Mouse (Mus musculus) embryonic facial prominence, embryonic 10.5 days (tissue): Measurements from ENCODE around the gene Arap1. TPM values are rescaled to one million over a fixed set of nuclear protein-coding genes. Genes with fewer than 3 reads are reported as not detected.

Experiments
- DNase-seq: peaks from one replicate; pipeline ENCODE4 v3.0.0-alpha.2; 2017; ENCODE audit warnings: low spot score
- H3K27ac ChIP-seq: fragments of 300-500 bp; sonication (generic); replicated peaks from 2 replicates; pipeline ENCODE4 v1.5.1; 2016; ENCODE audit warnings: mild to moderate bottlenecking
- H3K27me3 ChIP-seq: fragments of 300-500 bp; sonication (generic); replicated peaks from 2 replicates; pipeline ENCODE4 v1.6.1; 2016; ENCODE audit warnings: low read depth, mild to moderate bottlenecking; ENCODE audit not compliant: poor library complexity, severe bottlenecking
- H3K36me3 ChIP-seq: fragments of 300-500 bp; sonication (generic); replicated peaks from 2 replicates; pipeline ENCODE4 v1.6.1; 2016; ENCODE audit warnings: mild to moderate bottlenecking, moderate library complexity
- H3K4me1 ChIP-seq: fragments of 300-500 bp; sonication (generic); 2 replicates; pipeline ENCODE4 v1.6.1; 2016
- H3K4me3 ChIP-seq: fragments of 300-500 bp; sonication (generic); 2 replicates; pipeline ENCODE4 v1.5.1; 2016; ENCODE audit warnings: mild to moderate bottlenecking, moderate library complexity
- H3K9me3 ChIP-seq: fragments of 300-500 bp; sonication (generic); 2 replicates; pipeline ENCODE4 v1.6.1; 2016; ENCODE audit warnings: mild to moderate bottlenecking
- WGBS: fragments of 180-500 bp; shearing (Covaris S2); methylation state at CpG from one replicate; pipeline ENCODE4 v1.1.7; 2016; 5-methylcytosine and 5-hydroxymethylcytosine counted together
- polyA plus RNA-seq: library from polyadenylated mRNA; unstranded; fragments of >200 nt; fragmentation: Nextera tagmentation; extraction: Ambion mirVana; gene quantifications from 2 replicates; pipeline ENCODE4 v1.2.1, GENCODE M21; 2016

Arap1 gene
- polyA plus RNA-seq, 1 experiment from 2014 or later, result 15.4 TPM

DNA sequence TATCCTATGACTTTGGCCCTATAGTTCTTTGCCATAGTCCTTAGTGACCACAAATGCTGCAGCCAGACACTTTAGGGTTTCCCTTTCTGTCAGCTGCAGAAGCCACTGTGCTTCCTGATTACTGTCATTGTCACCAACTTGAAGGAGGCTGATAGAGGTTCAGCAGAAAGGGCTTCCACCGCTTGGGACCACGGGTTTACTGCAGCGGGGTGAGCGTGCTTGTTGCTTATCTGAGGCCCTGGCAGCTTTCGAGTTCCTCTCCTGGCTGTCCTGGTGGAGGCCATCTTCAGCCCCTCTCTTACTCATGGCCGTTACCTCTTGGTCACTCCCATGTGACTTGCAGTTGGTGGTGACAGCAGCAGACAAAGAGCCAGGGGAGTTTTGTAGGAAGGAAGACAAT lies 41.4 kb downstream of the Arap1 start:
- 84% methylated on average over 6 of the region's 6 CpGs for WGBS
- H3K27ac ChIP-seq, result no peak overlapping the region

DNA sequence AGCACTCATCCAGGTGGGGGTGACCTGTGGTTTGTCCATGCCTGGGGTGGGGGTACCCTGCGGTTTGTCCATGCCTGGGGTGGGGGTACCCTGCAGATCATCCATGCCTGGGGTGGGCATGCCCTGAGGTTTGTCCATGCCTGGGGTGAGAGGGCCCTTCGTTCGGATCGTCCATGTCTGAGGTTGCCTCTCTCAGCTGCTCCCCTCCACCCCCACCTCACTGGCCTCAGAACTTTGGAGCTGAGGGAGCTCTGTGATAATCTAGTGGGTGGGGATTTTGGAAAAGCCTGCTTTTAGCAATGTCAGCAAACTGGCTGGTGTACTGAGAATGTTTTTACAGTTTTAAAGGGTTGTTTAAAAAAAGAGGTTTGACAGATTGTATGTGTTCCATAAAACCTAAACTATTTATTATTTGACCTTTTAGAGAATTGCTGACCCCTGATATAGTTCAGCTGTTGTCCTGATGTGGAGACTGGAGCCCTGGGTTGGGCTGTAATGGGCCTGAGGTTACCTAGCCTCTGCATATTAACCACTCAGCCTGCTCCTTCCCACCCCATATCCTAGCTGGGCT lies 44.1 kb downstream of the Arap1 start:
- peaks cover 41% of the 10 kb centered on the region for H3K4me1 ChIP-seq
- H3K27ac ChIP-seq, result peak overlapping the region; percentile 80
- no peaks in the 10 kb centered on the region for H3K27me3 ChIP-seq
- no peak overlapping the region for H3K4me3 ChIP-seq
- H3K9me3 ChIP-seq, result no peaks in the 10 kb centered on the region
- WGBS, result 81% methylated on average over 4 of the region's 4 CpGs
- peaks cover 8% of the 10 kb centered on the region for H3K36me3 ChIP-seq
- DNase-seq, result no peak

More for the DNA sequence above, 41.4 kb downstream of the Arap1 start:
- H3K27me3 ChIP-seq, result no peaks in the 10 kb centered on the region
- H3K9me3 ChIP-seq, result no peaks in the 10 kb centered on the region
- H3K36me3 ChIP-seq, result peaks cover 6% of the 10 kb centered on the region
- DNase-seq, result no peak
- H3K4me3 ChIP-seq, result no peak overlapping the region
- H3K4me1 ChIP-seq, result peaks cover 51% of the 10 kb centered on the region

DNA sequence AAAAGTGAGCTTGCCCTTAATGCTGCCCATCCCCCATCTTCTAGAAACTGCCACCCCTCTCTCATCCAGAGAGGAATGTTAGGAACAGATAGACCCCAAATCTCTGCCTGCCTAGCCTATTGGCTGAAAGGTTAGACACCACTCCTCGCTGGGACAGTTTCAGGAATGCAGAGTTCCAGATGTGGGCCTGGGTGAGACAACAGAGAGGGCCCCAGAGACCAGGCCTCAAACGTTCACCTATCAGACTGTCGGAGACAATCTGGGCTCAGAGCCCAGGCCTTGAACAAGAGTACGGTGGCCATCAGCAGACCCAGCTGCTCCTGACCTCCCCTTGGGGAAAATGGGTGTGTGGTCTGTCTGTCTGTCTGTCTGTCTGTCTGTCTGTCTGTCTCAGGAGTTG lies 45.1 kb downstream of the Arap1 start:
- Histone ChIP-seq H3K9me3 (no peaks in the 10 kb centered on the region), H3K27ac (peak overlapping the region; percentile 80)

GRCm38 (mm10) chr7:101393694-101394504 lies 46.0 kb downstream of the Arap1 start:
- DNase-seq, result peak; percentile 73
- peak overlapping the region; percentile 27; the same call in 1 of the 2 replicates for H3K4me3 ChIP-seq

More for the DNA sequence above, 45.1 kb downstream of the Arap1 start:
- H3K27me3 ChIP-seq, result no peaks in the 10 kb centered on the region
- peaks cover 38% of the 10 kb centered on the region for H3K4me1 ChIP-seq
- H3K36me3 ChIP-seq, result peaks cover 16% of the 10 kb centered on the region
- DNase-seq, result no peak
- H3K4me3 ChIP-seq, result no peak overlapping the region
- 45% methylated on average over 4 of the region's 4 CpGs for WGBS

DNA sequence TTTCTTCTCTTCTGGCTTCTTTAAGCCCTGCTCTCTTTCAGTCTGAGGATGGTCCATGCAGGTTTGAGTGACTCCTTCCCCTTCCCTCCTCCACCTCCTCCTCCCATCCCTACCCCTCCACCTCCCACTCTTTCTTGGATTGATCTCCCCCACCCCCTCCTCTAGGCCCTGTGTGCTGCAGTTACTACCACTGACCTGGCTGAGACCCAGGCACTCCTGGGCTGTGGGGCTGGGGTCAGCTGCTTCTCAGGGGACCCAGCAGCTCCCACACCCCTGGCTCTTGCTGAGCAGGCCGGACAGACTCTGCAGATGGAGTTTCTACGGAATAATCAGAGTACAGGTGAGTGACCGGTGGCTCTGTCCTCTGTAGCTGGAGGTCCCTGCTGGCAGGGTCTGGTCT lies 46.7 kb downstream of the Arap1 start:
- peaks cover 18% of the 10 kb centered on the region; the same call in 1 of the 2 replicates for H3K36me3 ChIP-seq
- H3K4me3 ChIP-seq, result peak overlapping the region; percentile 27; the same call in 1 of the 2 replicates
- no peaks in the 10 kb centered on the region for H3K9me3 ChIP-seq
- no peak for DNase-seq
- 69% methylated on average over 3 of the region's 3 CpGs for WGBS
- peaks cover 38% of the 10 kb centered on the region for H3K4me1 ChIP-seq
- peak overlapping the region; percentile 80 for H3K27ac ChIP-seq
- H3K27me3 ChIP-seq, result no peaks in the 10 kb centered on the region

More at GRCm38 (mm10) chr7:101393694-101394504, 46.0 kb downstream of the Arap1 start:
- peaks cover 18% of the 10 kb centered on the region; the same call in 1 of the 2 replicates for H3K36me3 ChIP-seq
- H3K9me3 ChIP-seq, result no peaks in the 10 kb centered on the region
- H3K4me1 ChIP-seq, result peaks cover 38% of the 10 kb centered on the region
- peak overlapping the region; percentile 80 for H3K27ac ChIP-seq
- 37% methylated on average over 8 of the region's 8 CpGs for WGBS
- H3K27me3 ChIP-seq, result no peaks in the 10 kb centered on the region

DNA sequence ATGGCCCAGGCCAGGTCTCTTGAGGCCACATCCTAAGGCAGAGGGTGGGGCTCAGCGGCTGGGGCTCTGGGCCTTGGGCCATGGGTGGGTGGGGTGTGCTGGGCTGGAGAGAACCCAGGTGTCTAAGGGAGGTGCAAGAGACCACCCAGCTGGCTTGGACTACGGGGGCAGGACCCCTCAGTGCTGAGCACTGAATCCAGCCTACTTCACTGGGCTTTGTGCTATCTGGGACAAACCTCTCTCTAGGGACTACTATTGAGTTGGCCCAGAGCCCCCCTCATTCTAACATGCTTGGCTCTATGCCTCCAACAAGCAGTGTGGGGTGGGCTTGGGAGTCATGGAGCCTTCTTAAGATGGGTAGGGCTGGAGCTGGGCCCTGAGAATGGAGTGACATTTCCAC lies 47.6 kb downstream of the Arap1 start:
- no peak overlapping the region; the same call in 1 of the 2 replicates for H3K27ac ChIP-seq
- no peaks in the 10 kb centered on the region for H3K27me3 ChIP-seq
- no peak overlapping the region for H3K4me3 ChIP-seq
- peaks cover 23% of the 10 kb centered on the region for H3K36me3 ChIP-seq
- no peaks in the 10 kb centered on the region for H3K9me3 ChIP-seq
- DNase-seq, result no peak
- H3K4me1 ChIP-seq, result peaks cover 38% of the 10 kb centered on the region
- 88% methylated on average over 2 of the region's 2 CpGs for WGBS

GRCm38 (mm10) chr7:101397175-101397574 lies 49.3 kb downstream of the Arap1 start:
- Histone ChIP-seq H3K36me3 (peaks cover 37% of the 10 kb centered on the region), H3K9me3 (no peaks in the 10 kb centered on the region), H3K4me3 (no peak overlapping the region), H3K4me1 (peaks cover 31% of the 10 kb centered on the region), H3K27me3 (no peaks in the 10 kb centered on the region), H3K27ac (no peak overlapping the region)
- 89% methylated on average over 4 of the region's 4 CpGs for WGBS
- no peak for DNase-seq

DNA sequence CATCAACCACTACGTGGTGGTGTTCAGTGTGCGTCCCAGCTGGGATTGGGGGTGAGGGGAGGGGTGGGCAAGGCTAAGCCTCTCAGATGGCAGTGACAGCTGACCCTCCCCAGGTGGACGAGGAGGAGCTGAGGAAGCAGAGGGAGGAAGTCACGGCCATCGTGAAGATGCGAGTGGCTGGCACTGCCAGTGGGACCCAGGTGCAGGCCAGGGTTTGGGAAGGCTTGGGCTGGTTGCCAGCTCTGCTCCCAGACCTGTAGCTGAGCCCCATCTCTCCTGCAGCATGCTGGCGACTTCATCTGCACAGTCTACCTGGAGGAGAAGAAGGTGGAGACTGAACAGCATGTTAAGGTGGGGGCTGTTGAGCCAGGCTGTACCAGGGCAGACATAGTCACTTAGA lies 53.6 kb downstream of the Arap1 start:
- H3K4me1 ChIP-seq, result peaks cover 9% of the 10 kb centered on the region
- peaks cover 53% of the 10 kb centered on the region for H3K36me3 ChIP-seq
- H3K27me3 ChIP-seq, result no peaks in the 10 kb centered on the region
- 91% methylated on average over 7 of the region's 7 CpGs for WGBS
- H3K27ac ChIP-seq, result no peak overlapping the region
- no peaks in the 10 kb centered on the region for H3K9me3 ChIP-seq
- no peak overlapping the region for H3K4me3 ChIP-seq
- no peak for DNase-seq

DNA sequence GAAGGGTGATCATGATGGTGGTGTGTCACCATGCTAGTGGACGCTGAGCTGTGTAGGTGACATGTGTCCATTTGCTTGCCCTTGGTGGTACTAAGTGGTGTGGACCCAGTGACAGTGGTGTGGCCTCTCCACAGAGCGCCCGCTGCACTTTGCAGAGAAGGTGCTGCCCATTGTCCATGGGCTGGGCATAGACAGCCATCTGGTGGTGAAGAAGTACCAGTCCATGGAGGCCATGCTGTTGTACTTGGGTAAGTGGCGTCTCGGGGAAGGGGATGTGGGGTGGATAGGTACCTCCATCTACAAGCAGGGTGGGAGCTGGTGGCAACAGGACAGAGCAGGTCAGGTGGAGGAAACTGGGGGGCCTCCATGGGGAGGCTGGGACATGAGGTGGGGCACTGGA lies 56.0 kb downstream of the Arap1 start:
- Histone ChIP-seq H3K27me3 (no peaks in the 10 kb centered on the region), H3K27ac (no peak overlapping the region), H3K9me3 (no peaks in the 10 kb centered on the region), H3K4me3 (no peak overlapping the region), H3K36me3 (peaks cover 37% of the 10 kb centered on the region), H3K4me1 (peaks cover 12% of the 10 kb centered on the region)
- no peak for DNase-seq
- 89% methylated on average over 5 of the region's 5 CpGs for WGBS

DNA sequence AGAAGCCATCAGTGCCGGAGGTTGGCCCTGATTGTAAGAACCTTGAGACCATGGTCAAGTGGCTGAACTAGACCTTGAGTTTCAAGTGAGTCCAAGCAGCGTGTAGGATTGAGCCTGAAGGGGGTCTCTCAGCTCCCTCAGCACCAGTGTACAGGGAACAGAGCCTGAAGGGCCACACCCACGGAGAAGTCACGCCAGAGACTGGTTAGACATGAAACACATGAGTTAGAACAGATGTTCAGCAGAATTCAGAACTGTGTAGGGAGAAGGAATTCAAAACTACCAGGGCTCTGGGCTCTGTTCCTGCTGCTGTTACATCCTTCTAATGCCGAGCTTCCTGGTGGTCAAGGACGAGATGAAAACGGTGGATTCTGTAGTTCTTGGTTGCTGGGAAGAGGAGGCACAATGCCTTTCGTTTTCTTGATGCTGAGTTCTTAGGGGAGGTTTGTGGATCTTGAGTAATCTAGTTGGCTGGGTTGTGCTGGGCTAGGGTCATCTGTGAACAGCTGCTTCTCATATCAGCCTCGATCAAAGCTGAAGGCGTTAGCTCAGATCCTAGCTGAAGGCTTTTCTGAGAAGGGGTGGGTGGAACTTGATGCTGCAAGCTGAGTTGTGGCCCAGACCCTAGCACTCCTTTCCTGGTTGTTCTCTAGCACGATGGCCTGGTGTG lies 62.5 kb downstream of the Arap1 start, which contains the start of gene Gm45837:
Gene Gm45837 (plus strand): TSS at position 620 of the 670 bp plus-strand sequence.
- WGBS, result 81% methylated on average over 11 of the region's 11 CpGs
- Histone ChIP-seq H3K4me3 (no peak within 1 kb of the TSS), H3K27ac (no peak within 1 kb of the TSS), H3K27me3 (no peaks in the 10 kb centered on the region; the same call in 1 of the 2 replicates), H3K9me3 (no peaks in the 10 kb centered on the region), H3K36me3 (no peaks in the 10 kb centered on the region; the same call in 1 of the 2 replicates), H3K4me1 (peaks cover 36% of the 10 kb centered on the region)
- no peak for DNase-seq

GRCm38 (mm10) chr7:101412796-101413195 lies 64.9 kb downstream of the Arap1 start:
- Histone ChIP-seq H3K27me3 (peaks cover 14% of the 10 kb centered on the region), H3K36me3 (no peaks in the 10 kb centered on the region; the same call in 1 of the 2 replicates), H3K27ac (no peak overlapping the region), H3K4me1 (peaks cover 39% of the 10 kb centered on the region), H3K9me3 (no peaks in the 10 kb centered on the region), H3K4me3 (no peak overlapping the region)
- DNase-seq, result peak; percentile 88

DNA sequence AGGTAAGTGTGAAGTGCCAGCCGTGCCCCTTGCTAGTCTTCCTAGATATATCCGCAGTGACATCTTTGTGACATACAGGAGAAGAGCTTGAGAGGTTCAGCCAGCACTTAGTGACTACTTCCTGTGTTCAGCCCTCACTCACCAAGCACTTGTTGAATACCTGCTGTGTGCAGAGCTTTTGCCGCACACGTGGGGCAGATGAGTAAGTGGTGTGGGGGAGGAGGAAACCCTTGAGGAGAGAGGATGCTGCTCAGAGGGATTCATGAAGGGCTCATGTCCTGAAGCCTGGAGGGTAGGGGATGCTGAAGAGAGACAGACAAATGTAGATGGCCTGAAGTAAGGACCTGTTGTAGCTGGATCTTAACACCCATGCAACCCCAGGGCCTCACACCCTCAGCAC lies 66.3 kb downstream of the Arap1 start:
- Histone ChIP-seq H3K4me1 (peaks cover 37% of the 10 kb centered on the region), H3K27ac (no peak overlapping the region), H3K36me3 (no peaks in the 10 kb centered on the region; the same call in 1 of the 2 replicates), H3K27me3 (peaks cover 28% of the 10 kb centered on the region), H3K9me3 (no peaks in the 10 kb centered on the region), H3K4me3 (no peak overlapping the region)
- DNase-seq, result no peak
- WGBS, result 48% methylated on average over 4 of the region's 4 CpGs
